Mouse (Mus musculus): ENCODE results near the gene Calm1.
A peak's percentile ranks its signal among the peaks of the same experiment; 100 is the strongest.
"Not testable (repeated sequence)": the region's sequence is repeated elsewhere in the genome, so short reads cannot be mapped to it uniquely, and the experiment has no call there.

Gene Calm1

DNA sequence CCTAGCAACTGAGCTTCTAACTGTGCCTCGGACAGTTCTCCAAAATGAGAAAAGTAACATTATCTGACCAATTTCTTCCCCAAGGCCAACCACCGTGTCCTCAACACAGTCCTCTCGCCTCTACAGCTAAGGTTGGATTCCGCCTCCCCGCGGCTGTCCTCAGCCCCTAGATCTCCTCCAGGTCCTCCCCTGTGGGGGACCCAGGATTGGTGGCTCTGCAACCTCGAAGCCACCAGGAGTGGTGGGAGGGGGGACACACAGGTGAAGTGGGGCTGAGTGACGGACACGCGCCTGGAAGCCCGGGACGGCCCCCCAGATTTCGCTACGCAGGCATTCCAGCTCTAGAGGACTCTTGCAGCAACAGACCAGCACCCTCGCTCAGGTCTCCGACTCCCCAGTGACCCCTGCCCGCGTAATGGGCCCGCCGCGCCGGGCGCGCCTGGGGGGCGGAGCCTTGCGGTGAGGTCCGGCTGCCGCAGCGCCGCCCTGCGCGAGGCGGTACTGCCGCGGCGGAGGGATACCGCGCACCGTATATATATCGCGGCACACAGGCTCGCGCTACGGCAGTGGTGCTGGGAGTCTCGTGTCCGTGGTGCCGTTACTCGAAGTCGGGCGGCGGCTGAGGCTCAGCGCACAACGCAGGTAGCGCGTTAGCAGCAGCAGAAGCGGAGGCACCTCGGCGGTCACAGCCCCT lies at the start of gene Calm1:
Calm1 (plus strand) TSS at position 469 of the 694 bp plus-strand sequence.
- peak; percentile 92 for DNase-seq (ENCODE audit: low spot score)

DNA sequence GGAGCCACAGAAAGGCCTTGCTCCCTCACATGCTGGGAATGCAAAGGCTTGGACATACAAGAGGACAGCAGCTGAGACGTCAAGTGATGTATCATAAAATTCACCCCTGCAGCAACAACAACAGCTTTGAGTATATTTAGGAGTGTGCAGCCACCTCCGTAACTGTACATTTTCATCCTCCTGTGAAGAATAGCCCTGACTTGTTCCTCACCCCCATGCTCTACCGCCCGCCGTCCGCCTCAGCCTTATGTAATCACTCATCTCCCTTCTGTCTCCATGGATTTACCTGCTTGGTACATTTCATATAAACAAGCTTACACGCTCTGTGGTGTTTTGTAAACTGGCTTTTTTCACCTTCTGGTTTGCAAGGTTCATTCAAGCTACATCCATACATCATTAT lies 46.8 kb upstream of the Calm1 start:
- DNase-seq (ENCODE audit: low spot score), result no peak

DNA sequence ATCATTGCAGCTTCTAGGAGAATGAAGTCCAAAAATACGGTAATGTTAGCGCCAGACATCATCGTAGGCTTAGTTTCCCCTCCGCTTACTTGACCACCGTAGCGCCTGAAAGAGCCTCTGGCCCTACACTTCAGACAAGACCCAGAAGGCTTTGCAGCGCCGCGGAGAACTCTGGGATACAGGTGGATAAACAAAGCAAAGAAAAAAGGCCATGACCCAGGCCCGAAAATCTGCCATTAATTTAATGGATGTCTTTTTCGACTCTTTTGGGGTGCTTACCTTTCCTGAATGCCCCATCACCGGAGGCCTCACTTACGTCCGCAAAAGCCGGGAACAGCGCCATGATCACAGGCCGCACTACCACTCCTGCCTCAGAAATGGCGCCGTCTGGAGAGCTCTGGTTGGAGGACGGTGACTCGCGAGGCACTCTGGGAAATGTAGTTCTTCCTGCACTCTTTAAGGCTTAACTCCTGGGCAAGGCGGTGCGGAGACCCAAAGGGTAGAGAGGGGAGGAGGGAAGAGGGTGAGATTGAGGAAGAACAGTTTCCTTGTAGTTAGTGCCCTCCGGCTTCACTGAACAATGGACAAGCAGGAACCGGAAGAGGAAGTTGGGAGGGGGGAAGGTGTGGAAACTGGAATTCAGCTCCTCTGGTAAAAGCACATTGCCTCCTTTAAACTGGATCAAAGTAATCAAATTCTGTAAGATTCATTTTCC lies 39.8 kb upstream of the Calm1 start, which contains the start of gene Nrde2:
Nrde2 (minus strand) TSS at position 393 of the 715 bp plus-strand sequence.
- peak; percentile 94 for DNase-seq (ENCODE audit: low spot score)

DNA sequence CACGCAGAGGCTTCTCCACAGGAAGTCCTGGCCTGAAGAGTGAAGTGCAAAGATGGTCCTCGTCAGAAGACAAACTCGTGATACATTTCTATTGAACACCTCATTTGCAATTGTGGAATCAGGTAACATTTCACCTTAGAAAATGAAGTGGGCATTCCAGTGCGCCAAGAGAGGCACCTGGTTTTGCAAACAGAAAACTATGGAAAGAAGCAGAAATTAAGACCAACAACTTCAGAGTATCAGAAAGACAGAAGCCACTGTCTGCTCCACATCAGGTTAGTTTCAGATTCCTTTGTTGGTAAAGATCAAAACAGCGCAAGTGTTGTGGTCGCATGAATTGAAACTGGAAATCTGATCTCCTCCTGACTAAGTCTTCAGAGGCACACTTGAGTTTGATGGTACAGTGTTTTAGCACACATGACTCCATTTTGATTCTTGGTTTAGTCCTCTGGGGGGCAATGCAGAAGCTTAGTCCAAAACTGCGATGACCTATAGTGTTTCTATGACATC lies 34.2 kb upstream of the Calm1 start:
- DNase-seq (ENCODE audit: low spot score), result no peak

DNA sequence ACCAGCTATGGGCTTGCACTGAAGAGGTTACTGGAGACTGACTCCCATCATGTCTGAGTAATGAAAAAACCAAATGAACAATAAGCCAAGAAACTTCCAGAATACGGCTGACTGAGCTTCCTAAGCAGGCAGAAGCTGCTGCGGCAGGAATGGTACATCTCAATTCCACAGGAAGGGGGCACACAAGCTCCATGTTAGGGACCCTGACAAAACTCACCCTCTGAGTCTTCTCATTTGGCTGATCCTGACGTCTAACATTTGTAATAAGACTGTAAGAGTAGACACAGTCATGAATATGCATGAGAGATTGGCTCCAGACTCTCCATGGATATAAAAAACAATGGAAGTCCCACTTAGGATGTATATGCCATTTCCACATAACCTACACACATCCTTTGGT lies 33.1 kb upstream of the Calm1 start:
- DNase-seq (ENCODE audit: low spot score), result peak; percentile 63

DNA sequence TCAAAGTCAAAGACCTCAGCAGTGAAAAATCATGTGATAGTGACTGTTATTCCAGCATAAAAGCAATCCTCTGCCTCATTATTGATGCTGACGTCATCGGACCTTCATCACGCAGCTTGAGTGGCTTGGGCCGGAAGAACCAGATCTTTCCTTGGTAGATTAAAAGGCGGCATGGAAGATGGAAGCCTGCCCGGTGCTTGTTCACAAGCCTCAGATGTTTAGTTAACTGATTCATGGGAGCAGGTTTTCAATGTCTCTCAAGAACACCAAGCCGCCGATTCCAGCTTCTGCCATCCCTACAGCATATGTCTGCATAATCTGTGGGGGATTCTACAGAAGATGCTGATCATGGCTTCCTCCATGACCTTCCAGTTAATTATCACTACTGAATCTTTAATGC lies 32.3 kb upstream of the Calm1 start:
- peak; percentile 60 for DNase-seq (ENCODE audit: low spot score)

DNA sequence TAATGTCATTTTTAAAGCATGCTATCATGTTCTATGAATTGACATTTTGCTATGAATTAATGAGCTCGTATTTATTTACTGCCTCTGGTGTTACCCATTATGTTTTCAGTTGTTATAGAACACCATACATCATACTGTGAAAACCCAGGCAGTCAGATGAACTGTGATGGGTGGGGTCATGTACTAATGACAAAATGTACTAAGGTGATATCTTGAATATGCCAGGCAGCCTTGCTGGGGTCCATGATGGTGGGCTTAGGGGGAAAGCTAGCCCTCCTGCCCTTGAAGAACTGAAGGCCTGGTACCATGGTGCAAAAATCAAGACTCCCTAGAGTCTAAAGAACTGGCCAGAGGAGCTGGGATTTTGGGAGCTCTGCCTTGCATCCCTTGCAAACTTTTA lies 31.7 kb upstream of the Calm1 start:
- DNase-seq (ENCODE audit: low spot score), result no peak

DNA sequence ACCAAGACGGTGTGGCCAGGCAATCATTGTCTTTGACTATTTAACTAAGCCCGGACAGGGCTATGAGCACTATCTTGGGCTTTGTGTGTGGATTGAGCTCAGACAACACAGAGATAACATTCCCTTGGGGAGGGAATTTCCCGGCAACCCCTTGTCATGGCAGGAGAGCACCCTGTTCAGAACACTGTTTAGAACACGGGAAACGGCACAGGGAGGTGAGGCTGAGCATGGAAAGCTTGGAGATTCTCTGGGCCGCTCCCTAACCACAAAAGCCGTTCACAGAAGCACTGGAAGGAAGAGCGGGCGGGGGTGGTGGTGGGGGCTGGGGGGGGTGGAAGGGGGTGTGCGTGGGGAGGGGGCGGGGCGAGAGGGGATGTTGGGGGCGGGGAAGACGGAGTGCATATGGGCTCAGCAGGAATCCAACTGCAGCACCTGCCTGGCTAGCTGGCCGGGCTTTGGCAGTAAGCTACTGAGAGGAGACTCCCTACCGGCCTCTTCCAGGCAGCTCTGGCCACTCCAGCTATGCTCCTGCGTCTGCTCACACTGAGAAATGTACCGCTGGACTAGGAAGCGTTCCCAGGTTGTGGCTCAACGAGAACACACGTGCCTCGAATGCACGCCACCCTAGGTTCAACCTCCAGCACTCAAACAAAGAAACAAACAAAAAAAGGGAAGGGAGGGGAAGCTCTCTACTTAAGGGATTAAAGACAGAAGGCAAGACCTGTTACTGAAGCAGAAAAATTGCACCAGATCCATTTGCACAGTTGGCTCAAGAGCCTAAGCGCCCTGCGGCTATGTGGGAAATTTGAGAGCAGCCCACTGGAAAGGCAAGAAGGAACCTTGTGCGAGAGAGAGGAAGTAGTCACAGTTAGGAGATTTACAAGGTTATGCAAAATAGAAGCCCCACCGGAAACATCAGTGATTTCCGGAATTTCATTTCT lies 31.0 kb upstream of the Calm1 start:
- DNase-seq (ENCODE audit: low spot score), result no peak

DNA sequence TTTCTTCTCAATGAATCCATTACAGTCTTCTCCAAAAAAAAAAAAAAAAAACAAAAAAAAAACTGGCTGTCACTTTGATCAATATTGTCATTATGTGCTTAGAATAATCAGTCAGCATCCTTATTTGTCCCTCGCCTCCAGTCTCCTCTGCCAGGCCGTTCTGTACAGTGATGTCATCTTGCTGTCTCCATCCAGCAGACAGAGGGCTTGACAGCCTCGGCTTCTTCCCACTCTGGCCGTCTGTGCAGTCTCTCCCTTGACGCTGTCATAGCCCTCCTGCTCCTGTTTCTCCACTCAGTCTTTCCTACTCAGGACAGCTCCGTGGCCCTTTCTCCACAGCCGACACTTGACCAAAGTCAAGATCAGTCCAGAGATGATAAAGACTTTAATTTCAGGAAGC lies 26.8 kb upstream of the Calm1 start:
- DNase-seq (ENCODE audit: low spot score), result peak; percentile 20

DNA sequence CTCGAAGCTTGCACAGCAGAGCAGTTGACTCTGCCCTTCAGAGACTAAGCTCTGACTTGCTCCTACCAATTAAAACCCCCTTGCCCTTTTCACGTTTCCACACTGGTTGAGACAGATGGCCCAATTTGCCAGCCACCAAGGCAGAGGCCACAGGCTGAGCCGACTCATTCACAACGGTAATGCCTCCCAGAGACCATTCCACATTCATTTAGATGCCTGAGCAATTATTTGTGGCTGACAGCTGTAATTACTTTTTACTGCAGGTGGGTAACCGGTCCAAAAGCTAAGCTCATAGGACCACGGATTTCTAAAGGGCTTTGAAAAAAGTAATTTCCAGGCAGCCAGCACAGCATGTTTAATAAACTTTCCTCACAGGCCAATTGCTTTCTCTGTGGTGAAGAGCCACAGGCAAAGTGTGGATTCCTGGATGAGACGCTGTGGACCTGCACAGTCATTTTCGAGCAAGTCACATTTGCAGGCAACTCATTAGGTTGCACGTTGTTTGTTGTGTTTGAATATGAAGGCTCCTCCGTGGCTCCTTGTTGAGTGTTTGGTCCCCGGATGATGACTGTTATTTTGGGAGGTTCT lies 22.7 kb upstream of the Calm1 start:
- DNase-seq (ENCODE audit: low spot score), result no peak

DNA sequence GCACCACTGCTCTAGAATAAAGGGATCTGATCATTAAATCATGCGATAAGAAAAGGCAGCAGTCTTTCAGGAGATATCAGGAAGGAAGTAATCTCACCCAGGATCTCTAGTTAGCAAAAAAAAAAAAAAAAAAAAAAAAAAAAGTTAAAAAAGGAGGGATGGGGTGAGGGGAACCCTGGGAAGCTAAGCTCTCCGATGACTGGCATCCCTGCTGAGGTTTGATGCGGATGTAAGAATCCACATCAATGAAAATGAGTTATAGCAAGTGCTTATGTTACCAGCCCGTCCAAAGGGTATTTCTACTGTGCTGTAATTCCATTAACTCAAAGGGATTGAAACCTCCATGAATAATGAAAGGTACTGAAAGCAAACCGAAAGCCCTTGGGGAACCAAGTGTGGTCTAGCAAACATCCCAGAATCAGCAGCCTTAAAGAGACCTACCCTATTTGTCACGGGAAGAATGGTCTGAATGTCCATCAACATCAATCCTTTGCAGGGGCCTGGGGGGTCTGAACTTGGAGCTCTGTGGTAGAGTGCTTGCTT lies 20.3 kb upstream of the Calm1 start:
- no peak for DNase-seq (ENCODE audit: low spot score)

DNA sequence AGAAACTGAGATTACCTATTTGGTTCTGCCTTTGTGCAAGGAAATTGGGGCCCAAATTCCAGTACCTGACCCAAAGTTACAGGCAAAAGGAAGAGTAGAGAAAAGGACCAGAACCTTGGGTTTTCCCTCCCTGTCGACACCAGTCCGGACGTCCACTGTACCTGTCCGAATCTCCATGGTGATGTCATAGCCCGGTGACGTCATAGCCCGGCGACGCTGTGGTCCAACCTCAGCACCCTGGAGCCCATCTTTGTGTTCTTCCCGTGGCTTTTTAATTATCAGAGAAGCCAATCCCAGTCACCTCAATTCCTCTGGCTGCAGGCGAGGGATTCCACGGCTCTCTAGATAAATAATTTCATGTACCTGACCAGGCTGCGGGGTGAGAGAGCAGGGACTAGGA lies 18.4 kb upstream of the Calm1 start:
- DNase-seq (ENCODE audit: low spot score), result no peak

DNA sequence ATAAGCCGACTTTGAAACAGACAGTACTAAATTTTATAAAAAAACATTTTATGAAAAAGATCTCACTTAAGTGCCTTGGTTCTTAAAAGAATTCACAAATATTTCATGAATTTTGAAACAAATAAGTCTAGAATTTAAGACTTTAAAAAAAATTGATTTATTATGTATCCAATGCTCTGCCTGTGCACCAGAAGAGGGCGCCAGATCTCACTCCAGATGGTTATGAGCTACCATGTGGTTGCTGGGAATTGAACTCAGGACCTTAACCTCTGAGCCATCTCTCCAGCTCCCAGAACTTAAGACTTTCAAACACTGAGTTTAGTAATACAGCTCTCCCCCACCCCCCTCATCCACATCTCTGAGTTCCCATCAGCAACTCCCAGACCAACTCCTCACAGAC lies 16.6 kb upstream of the Calm1 start:
- no peak for DNase-seq (ENCODE audit: low spot score)

DNA sequence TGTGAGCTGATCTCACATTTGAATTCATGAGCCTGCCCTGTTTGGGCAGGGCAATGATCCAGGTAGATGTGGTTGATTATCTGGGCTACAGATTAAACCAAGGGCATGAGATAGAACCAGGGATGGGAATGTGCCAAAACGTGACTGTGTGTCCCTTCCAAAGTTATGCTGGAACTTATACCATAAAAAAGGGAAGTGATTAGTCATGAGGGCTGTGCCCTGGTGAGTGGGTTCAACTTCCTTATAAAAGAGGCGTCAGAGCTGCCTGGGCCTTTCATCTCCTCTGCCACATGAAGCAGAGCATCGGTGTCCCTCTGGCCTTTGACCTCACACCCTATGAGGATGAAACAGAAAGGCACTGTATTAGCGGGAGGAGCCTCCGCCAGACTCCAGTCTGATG lies 15.3 kb upstream of the Calm1 start:
- peak; percentile 24 for DNase-seq (ENCODE audit: low spot score)

DNA sequence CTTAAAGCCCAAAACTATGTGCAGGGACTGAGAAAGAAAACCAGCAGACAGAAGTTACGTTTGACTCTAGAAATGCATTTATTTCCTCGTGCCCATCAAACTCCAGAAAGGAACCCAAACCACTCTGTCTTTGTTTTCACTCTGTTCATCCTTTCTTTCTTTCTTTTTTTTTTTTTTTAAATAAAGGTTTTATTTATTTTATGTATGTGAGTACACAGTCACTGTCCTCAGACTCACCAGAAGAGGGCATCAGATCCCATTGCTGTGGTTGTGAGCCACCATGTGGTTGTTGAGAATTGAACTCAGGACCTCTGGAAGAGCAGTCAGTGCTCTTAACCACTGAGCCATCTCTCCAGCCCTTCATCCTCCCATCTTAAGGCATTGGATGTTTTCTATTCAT lies 14.3 kb upstream of the Calm1 start:
- not testable (repeated sequence) for DNase-seq (ENCODE audit: low spot score)

DNA sequence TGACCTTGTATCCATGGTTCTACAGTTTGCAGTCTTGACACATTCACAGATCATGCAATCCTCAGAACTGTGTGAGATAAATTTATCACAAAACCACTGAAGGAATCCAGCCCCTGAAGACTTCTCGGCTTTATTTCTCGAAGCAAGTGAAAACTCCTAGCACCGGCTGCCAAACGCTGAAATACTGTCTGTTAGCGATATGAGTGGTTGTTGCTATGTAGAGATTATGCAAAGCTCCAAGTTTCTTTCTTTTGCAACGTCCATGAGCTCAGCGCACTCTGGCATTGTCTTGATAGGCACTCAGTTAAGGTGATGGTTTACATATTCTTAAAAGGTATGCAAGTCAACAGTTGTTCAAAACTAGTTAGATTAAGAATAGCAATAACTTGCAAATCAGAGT lies 13.3 kb upstream of the Calm1 start:
- DNase-seq (ENCODE audit: low spot score), result no peak

DNA sequence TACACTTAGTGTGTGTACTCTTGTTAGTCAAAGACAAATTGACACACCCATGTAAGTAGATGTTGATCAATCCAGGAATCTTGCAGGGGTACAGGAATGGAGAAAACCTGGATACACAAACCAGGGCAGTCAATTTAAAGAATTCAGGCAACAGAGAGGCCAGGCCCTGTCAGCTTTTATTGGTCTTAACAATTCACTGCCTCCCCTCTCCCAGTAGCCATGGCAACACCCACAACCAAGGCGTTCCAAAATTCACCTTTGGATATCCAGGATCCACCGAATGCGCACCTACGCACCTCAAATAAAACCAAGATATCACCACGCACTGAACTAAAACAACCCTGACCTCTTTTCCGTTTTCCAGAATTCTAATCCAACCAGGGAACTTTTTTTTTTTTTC lies 12.9 kb upstream of the Calm1 start:
- DNase-seq (ENCODE audit: low spot score), result peak; percentile 46

DNA sequence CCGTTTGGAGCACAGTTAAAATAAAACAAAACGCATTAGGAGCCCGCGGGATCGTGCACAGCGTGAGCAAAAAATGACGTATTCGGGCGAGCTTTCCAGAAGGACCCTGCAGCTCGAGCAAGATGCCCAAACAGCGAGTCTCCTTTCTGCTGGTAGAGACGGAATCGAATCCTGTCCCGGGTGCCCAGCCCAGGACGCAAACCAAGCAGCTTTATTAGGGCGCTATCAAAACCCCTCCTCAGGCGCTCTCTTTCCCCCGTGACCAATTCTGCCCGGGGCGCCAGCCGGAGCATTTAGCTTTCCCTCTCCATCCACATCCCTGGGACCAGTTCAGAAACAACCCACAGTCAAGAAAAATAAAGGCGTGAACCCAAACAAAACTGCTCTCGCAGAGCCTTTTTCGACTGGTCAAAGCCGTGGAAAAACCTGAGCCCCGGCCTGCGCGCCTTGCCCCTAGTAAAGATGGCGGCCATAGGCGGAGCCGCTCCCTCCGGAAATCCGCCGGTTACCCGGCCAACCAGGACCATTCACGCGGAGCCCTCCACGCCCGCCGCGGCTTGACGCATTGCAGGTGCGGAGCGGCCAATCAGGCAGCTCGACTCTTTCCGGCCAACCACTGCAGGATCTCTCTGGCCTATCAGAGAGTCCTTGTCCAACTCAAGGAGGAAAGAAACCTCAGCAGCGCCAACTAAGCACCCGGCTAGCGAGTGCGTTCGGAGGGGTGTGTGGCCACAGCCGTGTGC lies 12.1 kb upstream of the Calm1 start:
- peak; percentile 99 for DNase-seq (ENCODE audit: low spot score)

DNA sequence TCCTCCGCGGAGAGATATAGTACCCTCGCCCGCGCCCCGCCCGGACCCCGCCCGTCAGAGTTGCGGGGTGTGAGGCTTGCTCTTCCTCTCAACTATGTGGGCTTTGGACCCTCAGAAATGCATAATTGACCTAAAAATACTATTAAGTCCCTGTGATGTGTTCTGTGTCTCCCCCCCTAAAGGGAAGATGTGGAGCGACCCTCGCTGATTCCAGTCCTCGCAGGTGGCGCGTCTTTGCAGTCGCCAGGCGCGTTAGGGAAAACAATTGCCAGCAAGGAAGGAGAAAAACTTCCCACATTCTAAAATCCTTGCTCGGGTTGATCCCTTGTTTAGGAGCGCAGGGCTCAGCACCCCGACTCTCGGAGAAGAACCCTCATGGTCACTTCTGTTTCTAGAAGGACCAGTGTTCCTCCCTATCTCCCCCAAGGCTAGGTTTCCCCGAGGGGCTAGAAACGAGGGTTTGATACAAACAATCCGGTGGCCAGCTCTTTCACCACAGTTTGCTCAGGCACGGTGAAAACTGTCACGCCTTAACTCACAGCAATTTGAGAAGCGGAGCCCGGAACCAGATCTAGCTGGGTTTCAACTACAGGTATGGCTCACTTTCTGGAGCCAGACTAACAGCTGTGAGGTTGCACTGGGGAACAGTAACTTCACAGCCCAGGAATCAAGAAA lies 11.3 kb upstream of the Calm1 start:
- DNase-seq (ENCODE audit: low spot score), result peak; percentile 29

DNA sequence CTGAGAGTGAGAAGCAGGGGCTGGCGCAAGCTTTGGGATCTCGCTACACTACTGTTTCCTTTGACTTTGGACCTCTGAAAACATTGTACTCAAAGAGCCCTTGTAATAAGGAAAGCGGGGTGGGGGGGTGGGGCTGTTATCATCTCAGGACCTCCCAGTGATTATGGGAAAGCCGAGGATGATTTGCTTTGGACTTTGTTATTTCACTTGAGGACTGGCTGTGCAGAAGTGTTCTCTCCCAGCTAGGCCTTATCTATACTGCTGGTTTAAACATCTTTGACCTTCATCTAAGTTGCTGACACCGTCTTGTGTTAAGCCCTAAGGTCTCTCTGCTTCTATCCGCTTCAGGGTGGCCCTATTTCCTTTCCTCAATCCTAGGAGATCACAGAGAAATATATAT lies 8.4 kb upstream of the Calm1 start:
- no peak for DNase-seq (ENCODE audit: low spot score)

Data from layer of hippocampus, adult 11-12 months (tissue).